Mouse (Mus musculus): ENCODE data around the gene Spef2. TPM values are rescaled to one million over a fixed set of nuclear protein-coding genes. Genes with fewer than 3 reads are reported as not detected.

The Spef2 gene
- polyA plus RNA-seq, 1 experiment from 2014 or later: 0.41 TPM

DNA sequence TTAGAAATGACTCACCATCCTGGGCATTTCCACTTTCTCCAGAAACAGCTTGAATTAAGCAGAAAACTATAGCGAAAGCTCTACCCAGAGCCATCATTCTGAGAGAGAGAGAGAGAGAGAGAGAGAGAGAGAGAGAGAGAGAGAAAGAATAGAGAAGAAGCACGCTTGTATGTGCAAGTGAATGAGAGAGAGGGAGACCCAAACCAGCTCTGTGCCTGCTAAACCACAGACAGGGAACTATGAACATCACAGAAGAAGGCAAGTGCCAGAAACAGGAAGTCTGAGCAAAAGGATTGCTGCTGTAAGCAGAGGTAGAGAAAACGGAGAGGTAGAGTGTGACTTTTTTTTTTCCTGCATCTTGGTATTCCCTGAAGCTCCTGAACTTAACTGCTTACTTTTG is 219.0 kb downstream of the Spef2 start:
- Histone ChIP-seq H3K27me3 (no peaks in the 10 kb centered on the region), H3K27ac (no peak overlapping the region), H3K9ac (no peak overlapping the region), H3K9me3 (no peaks in the 10 kb centered on the region), H3K36me3 (no peaks in the 10 kb centered on the region), H3K4me3 (no peak overlapping the region), H3K4me1 (no peaks in the 10 kb centered on the region), H3K4me2 (no peak overlapping the region)
- WGBS: 74% methylated on average over 3 of the region's 3 CpGs
- ATAC-seq (ENCODE audit: insufficient number of reproducible peaks, insufficient read depth, low FRiP score, low TSS enrichment, low read depth): no peak

Other genes starting within 250 kb of the Spef2 start
- gene Il7r, start 218.7 kb downstream of the Spef2 start, polyA plus RNA-seq (2015; fragmentation: Nextera tagmentation; extraction: Ambion mirVana): 0.29 TPM in 1 of 2 replicates, not detected in the other